Mouse (Mus musculus): ENCODE data around the gene Wdr70.

The Wdr70 gene

DNA sequence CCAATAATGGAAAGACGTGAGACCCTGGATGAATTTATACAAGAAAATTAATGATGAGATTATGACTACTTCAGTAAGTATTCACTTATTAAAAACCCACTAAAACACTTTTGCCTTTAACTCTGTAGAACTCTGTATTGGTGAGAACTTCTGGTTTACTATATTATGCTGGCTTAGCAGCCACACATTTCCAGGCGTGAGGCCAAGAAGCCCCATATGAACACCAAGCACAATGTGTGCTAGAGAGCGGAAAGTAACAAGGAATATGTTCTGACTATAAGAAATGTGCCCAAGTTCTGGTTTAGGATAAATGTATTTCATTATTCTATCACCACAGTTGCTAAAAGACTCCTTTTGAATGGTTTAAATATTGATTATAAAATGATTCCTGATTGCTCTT is 68.4 kb downstream of the Wdr70 start:
- DNase-seq (ENCODE audit: low spot score): no peak

DNA sequence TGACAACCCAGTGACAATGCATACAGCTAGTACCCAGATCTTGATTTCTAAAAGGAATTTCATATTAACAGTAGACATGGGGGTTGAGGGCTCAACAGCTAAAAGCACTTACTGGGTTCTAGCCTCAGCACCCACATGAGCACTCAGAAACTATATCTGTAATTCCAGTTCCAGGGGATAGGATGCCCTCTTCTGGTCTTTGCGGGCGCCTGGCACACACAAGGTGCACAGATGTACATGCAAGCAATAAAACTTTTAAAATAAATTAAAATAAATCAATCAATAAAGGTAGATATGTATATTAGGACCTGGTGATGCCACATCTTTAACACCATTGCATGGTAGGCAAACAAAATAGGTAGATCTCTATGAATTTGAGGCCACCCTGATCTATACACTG is 71.5 kb downstream of the Wdr70 start:
- DNase-seq (ENCODE audit: low spot score): no peak

DNA sequence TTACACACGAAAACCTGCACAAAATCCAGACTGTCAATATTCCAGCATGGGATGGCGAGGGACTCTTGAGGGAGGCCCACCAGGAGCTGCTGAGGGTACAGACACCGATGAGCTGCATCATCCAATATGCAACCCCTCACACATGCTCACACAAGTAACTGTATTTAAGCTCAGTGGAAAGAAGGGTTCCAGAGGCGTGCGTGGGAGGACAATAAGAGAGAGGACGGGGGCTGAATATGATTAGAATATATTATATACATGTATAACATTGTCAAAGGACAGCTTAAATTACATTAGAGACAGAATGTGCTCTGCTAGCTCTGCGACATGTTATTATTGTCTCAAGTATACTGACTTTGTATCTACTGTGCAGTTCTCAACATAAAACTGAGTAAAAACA is 87.6 kb downstream of the Wdr70 start:
- no peak for DNase-seq (ENCODE audit: low spot score)

DNA sequence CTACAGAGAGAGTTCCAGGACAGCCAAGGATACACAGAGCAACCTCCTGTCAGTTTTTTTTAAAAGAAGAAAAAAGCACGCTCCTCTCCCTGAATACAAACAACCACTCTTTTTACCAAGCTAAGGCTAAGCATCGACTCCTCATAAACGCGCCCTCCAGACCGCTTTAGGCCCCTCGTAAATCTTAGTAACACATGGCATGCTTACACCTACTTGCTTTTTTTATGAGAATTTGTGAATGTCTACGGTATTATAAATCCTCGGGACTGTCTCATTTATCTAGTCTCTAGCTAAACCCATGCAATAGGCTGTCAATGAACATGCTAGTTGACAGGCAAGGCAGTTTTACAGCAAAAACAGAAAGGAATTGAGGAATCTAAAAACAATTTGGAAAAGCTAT is 91.6 kb downstream of the Wdr70 start:
- DNase-seq (ENCODE audit: low spot score): no peak

DNA sequence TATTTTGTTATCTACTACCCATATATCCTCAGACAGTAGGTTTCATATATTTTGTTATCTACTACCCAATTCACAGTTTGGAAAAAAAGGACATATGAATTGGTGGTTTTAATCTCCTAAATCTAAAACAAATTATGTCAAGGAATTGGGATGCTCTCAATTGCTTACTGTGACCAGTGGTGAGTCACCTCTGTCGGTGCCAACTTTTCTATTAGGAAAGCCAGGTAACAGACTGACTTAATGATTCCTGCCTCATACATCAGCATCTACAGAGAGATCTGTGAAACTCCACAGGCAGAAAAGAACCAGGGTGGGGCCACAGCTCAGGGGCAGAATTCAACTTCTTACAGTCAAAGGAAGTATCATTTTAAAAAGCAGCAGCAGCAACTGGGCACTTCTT is 93.0 kb downstream of the Wdr70 start:
- no peak for DNase-seq (ENCODE audit: low spot score)

DNA sequence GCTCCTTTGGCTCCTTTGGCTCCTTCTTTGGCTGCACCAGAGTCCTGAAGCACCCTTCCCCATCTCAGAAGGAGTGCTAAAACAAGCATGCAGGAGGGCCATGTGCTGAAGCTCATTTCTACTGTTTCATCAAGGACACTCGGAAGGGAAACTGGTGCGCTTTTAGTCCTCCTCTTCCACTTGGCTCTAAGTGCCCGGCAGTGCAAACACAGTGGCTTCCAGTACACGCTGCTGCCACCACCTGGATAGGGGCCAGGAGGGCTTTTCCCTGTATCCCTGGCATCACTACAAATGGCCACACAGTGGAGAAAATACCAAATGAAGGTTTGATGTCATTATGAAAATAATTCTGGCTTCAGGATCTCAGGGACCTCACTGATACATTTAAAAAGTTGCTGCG is 93.5 kb downstream of the Wdr70 start:
- DNase-seq (ENCODE audit: low spot score): no peak

DNA sequence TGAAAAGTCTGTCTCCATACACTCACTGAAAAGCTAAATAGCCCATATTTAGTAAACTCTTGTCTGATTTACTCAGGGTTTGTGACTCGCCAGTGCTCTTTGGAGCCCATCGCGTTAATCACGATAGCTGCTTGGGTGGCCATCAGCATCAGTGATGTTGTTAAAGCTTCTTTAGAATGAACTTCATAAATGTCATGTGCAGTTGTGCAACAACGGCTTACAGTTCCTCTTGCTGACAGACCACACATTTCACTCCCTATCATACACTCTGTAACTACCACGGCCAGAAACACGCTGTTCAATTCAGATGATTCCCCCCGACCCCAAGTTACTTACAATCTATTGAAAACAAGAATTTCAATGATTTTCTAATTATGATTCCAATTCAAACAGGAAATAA is 95.2 kb downstream of the Wdr70 start:
- no peak for DNase-seq (ENCODE audit: low spot score)

DNA sequence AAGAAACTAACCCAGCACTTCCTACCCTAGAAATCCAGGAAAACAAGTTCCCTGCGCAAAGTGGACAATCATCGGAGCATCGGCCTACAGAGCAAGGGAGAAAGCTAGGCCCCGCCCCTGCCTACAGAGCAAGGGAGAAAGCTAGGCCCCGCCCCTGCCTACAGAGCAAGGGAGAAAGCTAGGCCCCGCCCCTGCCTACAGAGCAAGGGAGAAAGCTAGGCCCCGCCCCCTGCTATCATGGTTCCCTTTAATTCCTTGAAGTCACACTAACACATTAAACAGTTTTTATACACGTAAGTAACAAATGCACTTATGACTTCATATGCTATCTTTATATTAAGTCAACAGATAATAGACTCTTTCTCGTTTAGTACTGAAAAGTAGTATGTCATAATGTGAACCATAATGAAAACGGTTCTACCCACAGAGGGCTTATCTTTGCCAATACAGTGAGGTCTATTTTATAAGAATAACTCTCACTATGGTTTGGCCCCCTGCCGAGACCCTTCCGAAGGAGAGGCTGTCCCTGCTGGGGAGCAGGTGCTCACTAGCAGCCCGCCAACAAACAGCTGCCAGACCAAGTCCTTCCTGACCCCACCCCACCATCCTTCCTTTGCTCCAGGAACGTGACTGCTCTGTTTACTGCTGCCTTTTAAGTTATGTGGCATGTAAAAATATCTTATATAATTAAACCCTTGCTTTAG is 100.0 kb downstream of the Wdr70 start:
- no peak for DNase-seq (ENCODE audit: low spot score)

DNA sequence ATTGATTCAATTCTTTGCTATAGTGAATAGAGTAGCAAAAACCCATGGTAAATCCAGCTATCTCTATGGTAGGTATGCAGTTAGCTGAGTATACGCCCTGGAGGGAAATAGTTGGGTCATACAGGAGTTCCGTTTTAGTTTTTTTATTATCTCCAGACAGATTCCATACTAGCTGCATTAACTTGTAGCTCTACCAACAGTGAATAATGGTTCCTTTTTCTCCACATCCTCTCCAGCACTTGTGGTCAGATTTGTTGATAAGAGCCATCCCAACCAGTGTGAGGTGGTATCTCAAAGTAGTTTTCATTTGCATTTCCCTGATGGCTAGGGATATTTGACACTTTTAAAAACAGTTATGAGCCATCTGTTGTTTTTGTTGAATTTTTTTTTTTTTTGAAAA is 100.9 kb downstream of the Wdr70 start:
- no peak for DNase-seq (ENCODE audit: low spot score)

DNA sequence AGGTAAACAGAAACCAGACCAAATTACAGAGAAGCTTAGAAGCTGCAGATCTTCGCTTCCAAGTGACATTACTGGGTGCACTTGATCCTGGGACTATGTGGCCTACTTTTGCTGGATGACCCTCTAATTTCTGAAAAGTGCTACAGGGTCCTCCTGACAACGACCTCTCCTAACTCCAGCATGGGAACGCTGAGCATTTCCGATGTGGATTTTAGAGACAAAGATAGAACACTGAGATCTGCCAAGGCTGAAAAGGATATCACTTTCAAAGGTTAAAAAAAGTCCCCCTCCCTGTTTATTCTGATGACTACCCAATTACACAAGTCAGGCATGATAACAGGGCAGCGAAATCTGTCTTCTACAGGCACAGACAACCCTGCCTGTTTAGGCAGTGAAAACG is 105.3 kb downstream of the Wdr70 start:
- no peak for DNase-seq (ENCODE audit: low spot score)

DNA sequence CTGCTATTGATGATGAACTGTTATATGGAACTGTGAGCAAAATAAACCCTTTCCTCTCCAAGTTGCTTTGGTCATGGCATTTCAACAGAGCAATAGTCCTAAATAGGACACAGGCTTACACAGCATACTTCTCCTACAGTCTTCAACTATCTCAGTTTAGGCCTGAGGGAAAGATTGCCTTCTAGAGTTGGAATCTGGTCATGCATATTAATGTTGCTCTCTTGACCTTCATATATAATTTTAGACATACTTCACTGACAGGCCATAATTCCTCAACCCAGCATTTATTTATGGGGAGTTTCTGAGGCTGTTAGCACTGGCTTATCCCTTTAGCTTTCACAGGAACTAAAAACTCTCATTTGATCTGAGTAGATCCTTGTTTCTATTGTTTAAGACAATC is 108.9 kb downstream of the Wdr70 start:
- DNase-seq (ENCODE audit: low spot score): no peak

DNA sequence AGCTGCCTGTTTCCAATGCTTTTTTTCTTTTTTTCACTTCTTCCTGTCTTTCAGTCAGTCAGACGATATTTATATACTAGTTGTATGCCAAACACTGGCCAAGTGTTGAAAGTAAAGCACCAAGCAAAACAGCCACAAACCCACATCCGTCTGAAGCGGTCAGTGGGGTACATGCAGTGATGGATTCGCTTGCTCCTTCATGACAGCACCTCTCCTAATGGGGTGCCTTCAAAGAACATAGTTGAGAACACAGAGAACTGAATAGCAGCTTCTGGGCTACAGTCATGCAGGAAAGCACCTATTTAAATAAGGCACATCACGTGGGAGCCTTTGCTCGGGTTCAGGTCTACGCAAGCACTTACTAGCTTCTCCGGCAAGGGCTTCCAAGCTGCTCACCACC is 111.6 kb downstream of the Wdr70 start:
- DNase-seq (ENCODE audit: low spot score): no peak

DNA sequence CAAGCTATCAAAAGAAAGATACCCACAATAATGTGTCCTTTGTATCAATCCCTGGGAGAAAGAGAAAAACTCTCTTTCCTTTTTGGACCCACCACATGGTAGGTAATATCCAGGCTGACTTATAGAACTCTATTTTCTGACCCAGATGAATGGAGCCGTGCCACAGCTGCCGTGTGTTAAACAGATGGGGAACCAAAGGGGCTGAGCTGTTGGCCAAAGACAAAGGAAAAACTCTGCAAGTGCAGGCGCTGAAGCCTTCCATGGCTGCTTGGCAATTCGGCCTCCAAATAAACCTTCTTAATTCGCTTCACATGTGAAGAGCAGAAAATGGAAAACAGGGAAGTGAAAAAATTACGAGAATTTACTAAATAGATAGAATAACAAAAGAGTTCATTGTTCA is 112.7 kb downstream of the Wdr70 start:
- DNase-seq (ENCODE audit: low spot score): no peak

DNA sequence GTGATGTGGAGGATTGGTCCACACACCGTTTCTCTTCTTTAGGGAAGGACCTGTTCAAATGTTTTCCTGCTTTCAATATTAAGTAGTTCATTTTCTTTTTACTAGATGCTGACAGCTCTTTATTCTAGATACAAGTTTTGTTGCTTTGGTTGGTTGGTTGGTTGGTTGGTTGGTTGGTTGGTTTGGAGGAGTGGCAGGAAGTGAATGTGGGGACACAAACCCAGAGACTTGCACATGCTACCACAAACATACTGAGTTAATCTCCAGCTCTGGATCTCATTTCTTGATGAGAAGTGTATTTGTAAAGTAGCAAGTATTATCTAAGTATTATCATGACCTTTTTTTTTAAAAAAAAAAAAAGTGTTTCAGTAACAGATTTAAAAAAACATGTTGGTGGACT is 120.4 kb downstream of the Wdr70 start:
- no peak for DNase-seq (ENCODE audit: low spot score)

DNA sequence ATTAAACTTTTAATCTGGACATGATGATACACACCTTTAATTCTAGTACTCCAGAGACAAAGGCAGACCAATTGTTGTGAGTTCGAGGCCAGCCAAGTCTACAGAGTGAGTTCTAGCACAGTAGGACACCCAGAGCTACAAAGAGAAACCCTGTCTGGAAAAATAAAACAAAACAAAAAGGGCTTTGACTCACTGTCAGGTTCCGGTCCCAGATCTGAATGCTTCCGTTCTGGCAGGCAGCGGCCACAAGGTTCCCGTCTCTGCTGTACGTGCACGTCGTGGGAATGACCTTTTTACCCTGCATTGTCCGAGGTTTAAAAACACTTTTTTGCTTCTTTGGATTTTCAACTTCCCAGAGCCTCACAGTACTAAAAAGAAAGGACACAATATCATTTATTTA is 122.2 kb downstream of the Wdr70 start:
- DNase-seq (ENCODE audit: low spot score): no peak

DNA sequence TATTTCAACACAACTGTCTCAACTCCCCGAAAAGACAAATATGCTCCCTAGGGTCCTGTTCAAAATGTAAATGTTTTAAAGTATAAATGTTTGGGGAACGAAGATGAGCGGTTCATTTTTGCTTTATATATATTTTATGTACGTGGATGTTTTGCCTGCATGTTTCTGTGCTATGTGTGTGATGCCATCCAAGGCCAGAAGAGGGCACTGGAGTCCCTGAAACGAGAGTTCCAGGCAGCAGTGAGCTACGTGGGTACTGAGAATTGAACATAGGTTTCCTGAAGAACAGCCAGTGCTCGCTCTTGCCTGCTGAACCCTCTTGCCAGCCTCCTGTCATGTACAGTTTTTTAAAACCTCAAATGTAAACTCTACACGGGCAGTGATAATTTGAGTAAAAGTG is 124.6 kb downstream of the Wdr70 start:
- no peak for DNase-seq (ENCODE audit: low spot score)

DNA sequence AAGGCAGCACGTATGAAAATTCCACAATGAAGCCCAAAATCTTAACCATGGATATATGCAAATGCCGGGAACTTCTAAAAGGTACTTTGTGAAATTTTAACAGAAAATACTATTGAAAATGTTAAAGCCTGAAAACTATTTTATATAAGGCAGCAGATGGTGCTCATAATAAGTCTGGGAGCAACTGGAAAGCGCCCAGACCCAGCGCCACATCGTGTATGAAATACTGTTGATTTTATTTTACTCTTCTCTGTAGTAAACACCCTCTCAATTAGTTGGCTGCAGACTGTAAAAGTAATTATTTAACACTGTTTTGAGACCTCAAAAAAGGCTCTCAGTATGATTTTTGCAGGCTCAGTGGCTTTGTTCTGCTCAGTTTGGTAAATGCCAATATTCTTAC is 126.5 kb downstream of the Wdr70 start:
- DNase-seq (ENCODE audit: low spot score): no peak

DNA sequence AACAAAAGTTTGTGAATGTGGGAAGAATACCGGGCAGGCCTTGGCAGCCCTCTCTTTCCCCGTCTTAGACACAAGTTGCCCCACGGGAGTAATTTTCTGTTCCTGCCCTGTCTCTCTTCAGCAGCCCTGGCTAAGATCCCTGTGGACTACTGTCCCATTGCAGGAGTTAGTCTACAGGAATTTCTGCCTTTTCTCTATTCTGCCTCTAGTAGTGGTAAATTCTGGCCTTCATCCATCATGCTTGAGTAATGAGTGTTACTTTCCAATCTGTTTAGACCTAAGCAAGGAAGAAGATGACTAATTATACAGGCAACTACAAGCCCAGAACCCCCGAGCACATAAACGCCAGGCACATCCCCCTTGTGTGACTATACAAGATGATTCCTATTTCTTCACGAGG is 136.2 kb downstream of the Wdr70 start:
- no peak for DNase-seq (ENCODE audit: low spot score)

DNA sequence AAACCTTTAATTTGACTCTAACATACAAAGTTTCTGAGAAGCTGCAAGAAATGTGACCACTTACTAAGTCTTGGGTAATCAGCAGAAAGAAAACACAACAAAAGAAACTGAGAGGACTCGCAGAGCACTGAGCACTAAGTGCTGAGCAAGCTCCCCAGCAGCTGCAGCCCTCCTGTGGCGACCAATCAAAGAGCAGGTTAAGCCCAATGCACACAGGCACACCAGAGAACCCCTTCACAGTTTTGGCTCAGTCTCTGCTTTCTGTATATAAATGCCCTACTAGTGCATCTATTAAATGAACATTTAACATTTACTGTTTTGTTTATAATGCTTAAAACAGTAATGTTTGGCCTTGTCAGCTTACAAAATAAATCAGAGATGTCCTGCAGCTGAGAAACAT is 137.5 kb downstream of the Wdr70 start:
- no peak for DNase-seq (ENCODE audit: low spot score)

DNA sequence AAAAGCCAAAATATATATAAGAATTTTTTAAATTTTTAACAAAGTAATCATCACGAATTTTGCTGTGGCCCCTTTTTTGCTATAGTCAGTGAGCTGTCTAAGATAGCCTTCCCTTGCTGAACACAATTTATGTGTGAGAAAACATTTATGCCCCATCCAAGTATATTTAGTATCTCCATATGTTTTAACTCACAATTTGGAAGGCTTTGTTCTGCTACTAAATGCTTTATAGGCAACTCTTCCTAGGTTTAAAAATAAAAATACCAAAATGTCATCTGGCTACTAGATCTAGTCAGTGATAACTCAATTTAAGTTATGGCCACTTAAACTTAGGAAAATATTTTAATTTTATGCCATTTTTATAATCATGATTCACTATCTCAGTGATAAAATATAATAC is 142.1 kb downstream of the Wdr70 start:
- DNase-seq (ENCODE audit: low spot score): no peak

DNA sequence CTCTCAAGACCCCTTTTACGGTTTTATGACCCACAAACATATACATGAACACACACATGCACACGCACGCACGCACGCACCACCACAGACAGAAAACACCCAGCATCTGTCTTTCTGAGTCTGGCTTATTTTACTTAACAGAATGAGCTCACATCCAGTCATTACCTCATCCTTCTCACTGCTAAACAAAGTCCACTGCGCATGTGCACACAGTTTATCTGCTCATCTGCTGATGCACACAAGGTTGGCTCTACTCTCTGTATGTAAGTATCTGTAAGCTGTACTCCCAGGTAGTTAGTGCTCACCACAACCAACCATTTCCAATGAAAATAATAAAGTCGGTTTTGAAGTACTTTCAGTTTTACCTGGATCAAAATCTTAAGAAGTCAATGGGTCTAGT is 148.4 kb downstream of the Wdr70 start:
- no peak for DNase-seq (ENCODE audit: low spot score)

DNA sequence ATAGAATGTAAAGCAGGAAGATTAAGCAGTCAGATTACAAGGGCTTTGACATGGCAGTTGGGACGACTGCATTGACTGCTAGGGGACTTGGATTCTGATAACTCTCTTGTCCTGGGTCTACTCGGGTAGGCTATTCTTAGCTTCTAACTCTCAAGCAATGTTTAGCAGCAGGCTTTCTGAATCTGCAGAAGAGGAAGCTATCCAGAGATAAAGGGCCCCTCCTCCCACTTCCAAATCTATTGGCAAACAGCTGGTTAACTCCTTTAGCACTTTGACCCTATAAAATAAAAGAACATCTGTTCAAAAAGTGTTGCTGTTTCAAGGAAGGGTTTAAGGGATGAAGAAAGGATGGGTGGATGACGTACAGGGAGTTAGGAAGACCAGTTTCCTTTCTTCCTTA is 157.3 kb downstream of the Wdr70 start:
- no peak for DNase-seq (ENCODE audit: low spot score)

DNA sequence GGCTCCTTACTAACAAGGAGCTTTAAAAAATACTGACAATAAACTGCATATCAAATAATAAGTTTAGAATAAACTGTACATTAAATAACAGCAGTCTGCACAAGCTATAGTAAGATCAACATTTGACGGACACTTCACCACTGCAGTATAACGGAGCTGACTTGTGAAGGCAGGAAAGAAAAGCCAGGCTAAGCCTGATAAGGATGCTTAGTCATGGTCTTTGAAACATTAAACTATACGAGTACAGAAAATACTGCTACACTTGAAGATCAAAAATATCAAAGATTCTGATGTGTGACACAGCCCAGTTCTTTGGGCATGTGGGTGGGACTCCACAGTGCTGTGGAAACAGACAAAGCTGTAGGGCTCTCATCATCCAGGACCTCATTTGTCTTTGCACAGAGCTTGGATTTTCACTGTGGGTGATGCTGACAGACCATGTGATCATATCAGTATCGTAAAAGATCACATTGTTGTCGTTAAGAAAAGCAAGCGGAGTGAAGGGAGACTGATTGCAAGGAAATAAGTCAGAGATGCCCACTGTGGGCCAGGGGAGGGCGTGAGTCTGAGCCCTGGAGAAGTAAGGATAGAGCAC is 163.3 kb downstream of the Wdr70 start:
- DNase-seq (ENCODE audit: low spot score): no peak

DNA sequence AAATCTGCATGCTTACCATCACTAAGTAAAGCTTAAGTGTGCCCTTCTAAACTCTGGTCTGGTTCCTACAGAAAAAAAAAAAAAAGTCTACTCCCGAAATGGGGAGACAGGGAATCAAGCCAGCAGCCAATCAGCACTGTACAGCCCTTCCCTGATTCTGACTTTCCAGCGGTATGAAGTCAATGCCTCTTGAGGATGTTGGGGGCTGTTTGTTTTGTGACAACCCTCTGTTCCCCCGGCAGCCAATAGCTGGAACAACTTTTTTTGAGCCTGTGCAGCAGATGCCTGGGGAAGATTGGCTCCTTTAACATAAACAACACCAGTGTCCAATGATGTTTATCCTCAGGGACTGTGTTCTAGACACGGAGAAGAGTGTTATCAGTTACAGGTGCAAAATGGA is 164.4 kb downstream of the Wdr70 start:
- DNase-seq (ENCODE audit: low spot score): no peak

DNA sequence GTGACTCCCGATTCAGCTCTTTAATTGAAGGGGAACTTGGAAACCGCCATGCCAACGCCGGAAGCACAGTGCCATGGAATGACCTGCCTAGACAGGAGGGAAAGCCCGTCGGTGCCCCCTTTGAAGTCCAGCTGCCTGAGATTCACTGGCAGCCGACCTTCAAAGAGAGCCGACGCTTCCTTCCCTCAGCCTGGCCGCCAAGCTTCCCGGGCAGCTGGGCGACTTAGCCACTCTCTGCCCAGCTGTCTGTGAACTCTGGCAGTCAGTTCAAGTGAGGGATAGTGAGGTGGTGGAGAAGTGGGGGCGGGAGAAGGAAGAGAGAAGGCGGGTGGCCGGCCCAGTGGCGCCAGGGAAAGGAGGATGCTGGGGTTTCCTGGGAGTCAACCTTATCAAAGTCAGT is 164.9 kb downstream of the Wdr70 start:
- no peak for DNase-seq (ENCODE audit: low spot score)

Measured in testis, postnatal 10 days (tissue).